Mouse (Mus musculus): ENCODE measurements around the gene Zfp287.

Gene Zfp287

GRCm38 (mm10) chr11:62731311-62732021 lies at the start of gene Zfp287:
Gene Zfp287, minus strand, starts transcription at chr11:62731905.
- TF ChIP-seq GATA4 (IDR thresholded peaks at IDR 0.05; ENCODE audit: insufficient replicate concordance, low read length) = no peak

- TF ChIP-seq GATA4 (IDR thresholded peaks at IDR 0.05; ENCODE audit: insufficient replicate concordance, low read length) = no peak
These were observed 44.8 kb upstream of the Zfp287 start for GRCm38 (mm10) chr11:62776510-62776909.

- no peak for TF ChIP-seq GATA4 (IDR thresholded peaks at IDR 0.05; ENCODE audit: insufficient replicate concordance, low read length)
These were observed 29.2 kb upstream of the Zfp287 start for GRCm38 (mm10) chr11:62760755-62761457.

GRCm38 (mm10) chr11:62758491-62758890 lies 26.8 kb upstream of the Zfp287 start:
- TF ChIP-seq GATA4 (IDR thresholded peaks at IDR 0.05; ENCODE audit: insufficient replicate concordance, low read length) = no peak

GRCm38 (mm10) chr11:62757906-62758305 lies 26.2 kb upstream of the Zfp287 start:
- TF ChIP-seq GATA4 (IDR thresholded peaks at IDR 0.05; ENCODE audit: insufficient replicate concordance, low read length) = no peak

- TF ChIP-seq GATA4 (IDR thresholded peaks at IDR 0.05; ENCODE audit: insufficient replicate concordance, low read length) = no peak
These were observed 25.4 kb upstream of the Zfp287 start for GRCm38 (mm10) chr11:62757143-62757507.

GRCm38 (mm10) chr11:62756456-62757142 lies 24.9 kb upstream of the Zfp287 start:
- peak; percentile 57; the same call in 1 of the 2 replicates for TF ChIP-seq GATA4 (IDR thresholded peaks at IDR 0.05; ENCODE audit: insufficient replicate concordance, low read length)

GRCm38 (mm10) chr11:62752780-62753179 lies 21.1 kb upstream of the Zfp287 start, which contains the start of gene Gm10428:
Gene Gm10428, plus strand, starts transcription at chr11:62753100.
- TF ChIP-seq GATA4 (IDR thresholded peaks at IDR 0.05; ENCODE audit: insufficient replicate concordance, low read length) = no peak

- TF ChIP-seq GATA4 (IDR thresholded peaks at IDR 0.05; ENCODE audit: insufficient replicate concordance, low read length) = no peak
These were observed 20.5 kb upstream of the Zfp287 start for GRCm38 (mm10) chr11:62752191-62752590.

- no peak for TF ChIP-seq GATA4 (IDR thresholded peaks at IDR 0.05; ENCODE audit: insufficient replicate concordance, low read length)
These were observed 16.4 kb upstream of the Zfp287 start for GRCm38 (mm10) chr11:62748062-62748461.

- no peak for TF ChIP-seq GATA4 (IDR thresholded peaks at IDR 0.05; ENCODE audit: insufficient replicate concordance, low read length)
These were observed 15.5 kb upstream of the Zfp287 start for GRCm38 (mm10) chr11:62747227-62747626.

- TF ChIP-seq GATA4 (IDR thresholded peaks at IDR 0.05; ENCODE audit: insufficient replicate concordance, low read length) = no peak
These were observed 14.4 kb upstream of the Zfp287 start for GRCm38 (mm10) chr11:62746001-62746533.

- TF ChIP-seq GATA4 (IDR thresholded peaks at IDR 0.05; ENCODE audit: insufficient replicate concordance, low read length) = no peak
These were observed 12.4 kb upstream of the Zfp287 start for GRCm38 (mm10) chr11:62744103-62744502.

- TF ChIP-seq GATA4 (IDR thresholded peaks at IDR 0.05; ENCODE audit: insufficient replicate concordance, low read length) = no peak
These were observed 10.7 kb upstream of the Zfp287 start for GRCm38 (mm10) chr11:62742261-62742957.

GRCm38 (mm10) chr11:62741186-62741585 lies 9.5 kb upstream of the Zfp287 start:
- no peak for TF ChIP-seq GATA4 (IDR thresholded peaks at IDR 0.05; ENCODE audit: insufficient replicate concordance, low read length)

All from liver, adult (tissue).